Mouse (Mus musculus): ENCODE data around the gene Mrgprx1. TPM values are rescaled to one million over a fixed set of nuclear protein-coding genes. Genes with fewer than 3 reads are reported as not detected.

Gene Mrgprx1
- not detected for total RNA-seq (2021)
- long read RNA-seq: 0 reads

DNA sequence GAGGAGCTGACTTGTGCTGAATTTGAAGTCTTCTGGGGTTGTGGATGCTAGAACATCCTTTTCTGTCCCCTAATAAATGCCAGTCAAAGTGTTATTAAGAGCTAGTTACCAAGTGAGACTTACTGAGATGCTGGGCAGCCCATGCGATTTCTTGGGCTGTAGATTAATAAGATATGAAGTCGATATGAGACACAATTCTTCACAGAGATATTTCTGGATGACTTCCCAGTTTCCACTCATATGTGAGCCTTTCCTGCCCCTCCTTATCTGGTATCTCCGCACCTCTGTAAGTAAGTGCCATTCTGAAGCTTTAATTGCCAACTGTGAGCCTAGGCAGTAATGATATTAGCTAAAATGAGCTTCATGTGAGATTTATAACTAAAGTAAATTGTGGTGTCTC, at the start of gene Mrgprx1:
Gene Mrgprx1 (minus strand): TSS at position 101 of the 400 bp plus-strand sequence.
- no peak for DNase-seq (ENCODE audit: low spot score in 2 of 2)

DNA sequence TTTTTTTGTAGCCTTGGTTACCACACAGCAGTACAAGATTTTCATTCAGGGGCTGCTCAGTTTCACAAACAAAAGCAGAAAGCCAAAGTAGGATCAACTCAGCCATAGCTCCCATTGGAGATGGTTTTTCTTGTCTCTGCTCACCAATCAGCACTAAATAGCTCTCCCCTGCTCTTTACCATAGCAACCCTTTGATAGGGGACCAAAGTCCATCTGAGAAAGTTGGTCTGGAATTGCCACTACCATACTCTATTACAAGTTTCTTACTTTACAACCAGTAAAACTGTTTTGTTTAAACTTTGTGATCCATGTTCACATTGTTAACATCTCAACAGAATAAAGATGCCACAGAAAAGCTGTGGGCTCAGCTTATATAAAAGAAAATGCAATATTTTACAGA, 48.1 kb upstream of the Mrgprx1 start:
- DNase-seq (ENCODE audit: low spot score in 2 of 2): no peak

DNA sequence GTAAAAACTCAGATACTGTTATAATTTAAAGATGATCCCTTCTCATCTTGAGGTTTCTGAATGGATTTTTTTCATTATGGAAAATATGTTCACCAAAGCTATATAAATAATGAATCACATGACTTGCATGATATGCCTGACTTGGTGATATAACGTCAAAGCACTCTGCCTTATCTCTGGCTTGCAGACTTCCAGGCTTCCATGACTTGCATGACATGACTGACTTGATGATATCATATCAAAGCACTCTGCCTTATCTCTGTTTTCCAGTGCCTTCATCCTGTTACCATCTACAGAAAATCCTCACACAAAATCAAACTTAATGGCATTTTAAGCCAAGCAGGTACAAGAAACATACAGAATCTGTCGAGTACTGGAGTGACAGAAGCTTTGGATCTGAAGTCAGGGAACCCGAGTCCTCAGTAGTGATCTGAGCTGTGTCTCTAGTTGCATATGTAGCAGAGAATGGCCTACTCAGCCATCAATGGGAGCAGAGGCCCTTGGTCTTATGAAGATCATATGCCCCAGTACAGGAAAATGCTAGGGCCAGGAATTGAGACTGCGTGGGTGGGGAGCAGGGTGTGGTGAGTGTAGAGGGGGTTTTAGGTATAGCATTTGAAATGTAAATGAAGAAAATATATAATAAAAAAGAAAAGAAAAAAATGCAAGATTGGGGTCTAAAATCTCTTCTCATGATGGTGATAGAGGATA, 19.2 kb upstream of the Mrgprx1 start:
- DNase-seq (ENCODE audit: low spot score in 2 of 2): no peak

DNA sequence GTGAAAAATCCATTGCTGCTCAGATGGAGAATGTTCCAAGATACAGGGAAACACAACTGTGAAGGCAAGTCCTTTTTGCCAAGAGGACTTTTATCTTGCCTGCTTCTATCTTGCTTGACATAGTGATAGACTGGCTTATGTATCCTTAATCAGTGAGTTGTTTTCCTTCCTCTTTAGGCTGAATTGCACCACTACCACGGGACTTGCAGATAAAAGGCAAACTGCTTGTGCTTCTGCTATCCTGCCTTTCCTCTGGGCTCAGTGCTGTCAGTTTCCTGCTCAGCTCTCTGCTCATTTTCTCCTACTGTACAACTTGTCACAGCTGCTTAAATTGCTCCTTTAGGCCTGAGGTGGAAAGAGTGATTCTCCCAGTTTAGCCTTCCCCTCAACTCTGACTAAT, 16.6 kb upstream of the Mrgprx1 start:
- no peak for DNase-seq (ENCODE audit: low spot score in 2 of 2)

DNA sequence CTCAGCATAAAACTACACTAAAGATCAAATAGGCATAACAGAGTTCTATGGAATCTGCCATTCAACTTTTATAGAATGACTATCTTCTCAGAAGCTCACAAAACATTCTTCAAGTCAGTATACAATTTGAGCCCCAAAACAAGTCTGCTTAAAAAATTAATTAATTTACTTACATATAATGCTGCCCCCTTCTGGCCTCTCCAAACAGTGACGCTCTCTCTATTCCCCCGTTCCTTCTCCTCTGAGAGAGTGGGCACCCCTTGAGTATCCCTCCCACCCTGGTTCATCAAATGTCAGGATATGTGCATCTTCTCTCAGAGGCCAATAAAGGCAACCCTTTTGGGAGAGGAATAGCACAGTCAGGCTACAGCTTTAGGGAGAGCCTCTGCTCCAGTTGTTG, 9.5 kb downstream of the Mrgprx1 start:
- no peak for DNase-seq (ENCODE audit: low spot score in 2 of 2)

DNA sequence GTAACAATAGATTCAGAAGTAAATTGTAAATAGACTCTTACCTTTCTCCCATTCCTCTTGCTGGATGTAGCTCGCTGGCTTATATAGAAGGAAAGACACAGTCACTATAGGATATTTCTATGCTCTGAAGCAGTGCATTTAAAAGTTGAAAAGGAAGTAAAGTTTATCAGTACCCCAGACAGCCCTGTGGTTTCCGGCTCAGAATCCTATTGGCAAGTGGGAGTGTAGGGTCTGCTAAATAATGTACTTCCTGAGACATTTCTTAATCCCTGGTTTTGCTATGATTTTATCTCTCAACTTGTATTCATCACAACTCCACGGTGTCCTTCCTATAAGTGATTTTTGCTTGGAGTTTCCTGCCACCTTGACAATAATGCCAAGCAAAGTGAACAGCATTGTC, 31.7 kb downstream of the Mrgprx1 start:
- no peak for DNase-seq (ENCODE audit: low spot score in 2 of 2)

DNA sequence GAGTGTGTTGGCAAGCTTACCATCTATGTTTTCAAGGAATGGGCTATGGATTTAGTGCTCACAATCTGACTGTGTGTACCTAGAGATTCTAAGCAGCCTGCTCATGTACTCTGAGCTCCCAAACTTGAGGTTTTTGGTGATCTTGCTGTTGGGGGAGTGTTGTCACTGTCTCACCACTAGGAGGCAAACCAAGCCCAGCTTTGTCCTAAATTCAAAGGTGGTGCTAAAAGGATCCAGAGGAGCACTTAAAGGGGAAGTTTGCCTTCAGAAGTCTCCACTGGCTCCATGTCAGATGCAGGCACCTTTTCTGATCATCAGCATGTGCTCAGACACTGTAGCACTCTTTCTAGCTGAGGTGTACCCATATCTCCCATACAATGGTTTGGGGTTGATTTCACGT, 40.6 kb downstream of the Mrgprx1 start:
- no peak for DNase-seq (ENCODE audit: low spot score in 2 of 2)

DNA sequence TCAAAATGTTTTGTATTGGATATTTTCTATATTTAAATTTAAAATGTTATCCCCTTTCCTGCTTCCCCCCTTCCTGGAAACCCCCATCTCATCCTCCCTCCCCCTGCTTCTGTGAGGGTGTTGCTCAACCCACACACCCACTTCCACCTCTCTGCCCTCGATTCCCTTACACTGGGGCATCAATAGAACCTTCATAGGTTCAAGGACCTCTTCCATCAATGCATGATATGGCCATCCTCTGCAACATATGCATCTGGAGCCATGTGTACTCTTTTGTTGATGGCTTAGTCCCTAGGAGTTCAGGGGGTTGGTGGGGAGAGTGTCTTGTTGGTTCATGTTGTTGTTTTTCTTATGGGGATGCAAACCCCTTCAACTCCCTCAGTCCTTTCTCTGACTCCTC, 45.4 kb downstream of the Mrgprx1 start, which contains the start of gene Mrgpra4:
Gene Mrgpra4 (minus strand): TSS at position 101 of the 400 bp plus-strand sequence.
- no peak for DNase-seq (ENCODE audit: low spot score in 2 of 2)

Other genes starting within 250 kb of the Mrgprx1 start
- not detected for gene Mrgpra4, start 45.5 kb downstream of the Mrgprx1 start, total RNA-seq (2021)
- not detected for gene Mrgprb5, start 141.4 kb upstream of the Mrgprx1 start, total RNA-seq (2021)
- gene Mrgprb4, start 171.7 kb upstream of the Mrgprx1 start, total RNA-seq (2021): not detected

All from layer of hippocampus, postnatal 10 days (tissue).